Mouse (Mus musculus) ES-E14 (cell line): ENCODE results near the gene Aplp2.

Source experiments
- HCFC1 ChIP-seq: IDR thresholded peaks from 2 replicates; pipeline ENCODE4 v1.6.1; 2012; ENCODE audit warnings: low read length, inconsistent platforms, borderline replicate concordance; ENCODE audit not compliant: insufficient read depth
- ZNF384 ChIP-seq: IDR thresholded peaks from 2 replicates; pipeline ENCODE4 v1.6.1; 2012; ENCODE audit warnings: low read depth, low read length, inconsistent platforms

DNA sequence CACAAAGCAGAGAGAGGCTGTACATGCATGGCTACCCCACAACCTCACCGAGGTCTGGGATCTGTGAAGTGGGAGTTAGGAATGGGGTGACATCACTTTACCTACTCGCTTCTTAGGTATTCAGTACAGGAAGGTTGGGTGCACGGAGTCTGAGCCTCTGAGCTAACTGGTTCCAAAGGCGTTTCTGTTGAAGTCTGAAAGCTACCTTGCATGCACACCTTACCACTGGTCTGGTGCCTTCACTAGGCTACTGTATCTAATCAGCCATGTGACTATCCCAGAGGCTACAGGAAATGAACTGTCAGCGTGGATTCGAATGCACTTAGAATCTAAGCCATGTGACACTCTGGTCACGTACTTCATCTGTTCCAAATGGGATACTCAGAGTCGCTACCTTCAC lies 55.0 kb downstream of the Aplp2 start:
- TF ChIP-seq HCFC1 (no peak), ZNF384 (no peak)
